Mouse (Mus musculus): ENCODE data around the gene Ada.
A peak's percentile ranks its signal among the peaks of the same experiment; 100 is the strongest.

Gene Ada

GRCm38 (mm10) chr2:163732021-163732420 is 18.0 kb downstream of the Ada start:
- DNase-seq (ENCODE audit: low read depth, low spot score) = no peak

GRCm38 (mm10) chr2:163728300-163728699 is 21.7 kb downstream of the Ada start:
- DNase-seq (ENCODE audit: low read depth, low spot score) = no peak

GRCm38 (mm10) chr2:163726766-163727393 is 23.2 kb downstream of the Ada start:
- DNase-seq (ENCODE audit: low read depth, low spot score) = no peak

GRCm38 (mm10) chr2:163722550-163722949 is 27.5 kb downstream of the Ada start:
- DNase-seq (ENCODE audit: low read depth, low spot score) = no peak

- no peak for DNase-seq (ENCODE audit: low read depth, low spot score)
Observed at GRCm38 (mm10) chr2:163719616-163720015, 30.4 kb downstream of the Ada start.

- peak; percentile 82 for DNase-seq (ENCODE audit: low read depth, low spot score)
Observed at GRCm38 (mm10) chr2:163718951-163719603, 31.0 kb downstream of the Ada start.

GRCm38 (mm10) chr2:163718526-163718925 is 31.5 kb downstream of the Ada start:
- no peak for DNase-seq (ENCODE audit: low read depth, low spot score)

GRCm38 (mm10) chr2:163716853-163717252 is 33.2 kb downstream of the Ada start:
- peak; percentile 69 for DNase-seq (ENCODE audit: low read depth, low spot score)

- DNase-seq (ENCODE audit: low read depth, low spot score) = no peak
Observed at GRCm38 (mm10) chr2:163716448-163716847, 33.6 kb downstream of the Ada start.

GRCm38 (mm10) chr2:163713340-163713739 is 36.7 kb downstream of the Ada start:
- no peak for DNase-seq (ENCODE audit: low read depth, low spot score)

GRCm38 (mm10) chr2:163712874-163713273 is 37.2 kb downstream of the Ada start:
- no peak for DNase-seq (ENCODE audit: low read depth, low spot score)

- DNase-seq (ENCODE audit: low read depth, low spot score) = no peak
Observed at GRCm38 (mm10) chr2:163712473-163712872, 37.6 kb downstream of the Ada start.

- DNase-seq (ENCODE audit: low read depth, low spot score) = no peak
Observed at GRCm38 (mm10) chr2:163711368-163711868, 38.6 kb downstream of the Ada start.

- no peak for DNase-seq (ENCODE audit: low read depth, low spot score)
Observed at GRCm38 (mm10) chr2:163710606-163711159, 39.4 kb downstream of the Ada start.

- no peak for DNase-seq (ENCODE audit: low read depth, low spot score)
Observed at GRCm38 (mm10) chr2:163710000-163710399, 40.0 kb downstream of the Ada start.

GRCm38 (mm10) chr2:163708763-163709250 is 41.2 kb downstream of the Ada start:
- DNase-seq (ENCODE audit: low read depth, low spot score) = no peak

- no peak for DNase-seq (ENCODE audit: low read depth, low spot score)
Observed at GRCm38 (mm10) chr2:163708321-163708720, 41.7 kb downstream of the Ada start.

- DNase-seq (ENCODE audit: low read depth, low spot score) = no peak
Observed at GRCm38 (mm10) chr2:163703599-163704260, 46.3 kb downstream of the Ada start.

GRCm38 (mm10) chr2:163702921-163703320 is 47.1 kb downstream of the Ada start:
- no peak for DNase-seq (ENCODE audit: low read depth, low spot score)

GRCm38 (mm10) chr2:163702431-163702830 is 47.6 kb downstream of the Ada start:
- DNase-seq (ENCODE audit: low read depth, low spot score) = no peak

GRCm38 (mm10) chr2:163699078-163699780 is 50.8 kb downstream of the Ada start:
- no peak for DNase-seq (ENCODE audit: low read depth, low spot score)

Data from forelimb bud, embryonic 11.5 days (tissue).